Mouse (Mus musculus) small intestine, adult 2 months (tissue): Measurements from ENCODE around the gene Racgap1.

Experiments used
- CTCF ChIP-seq: fragments of 200-500 bp; IDR thresholded peaks from 2 replicates; pipeline ENCODE4 v1.5.1; 2012; ENCODE audit warnings: low read depth, mild to moderate bottlenecking, control low read depth, inconsistent platforms, low read length, moderate library complexity, mixed read lengths; ENCODE audit not compliant: insufficient replicate concordance, insufficient read length; ENCODE audit errors: extremely low read depth
- POLR2A ChIP-seq: fragments of 200-500 bp; IDR thresholded peaks from 2 replicates; pipeline ENCODE4 v1.6.1; 2012; ENCODE audit warnings: low read depth, mild to moderate bottlenecking, control low read depth, inconsistent platforms, low read length, moderate library complexity

DNA sequence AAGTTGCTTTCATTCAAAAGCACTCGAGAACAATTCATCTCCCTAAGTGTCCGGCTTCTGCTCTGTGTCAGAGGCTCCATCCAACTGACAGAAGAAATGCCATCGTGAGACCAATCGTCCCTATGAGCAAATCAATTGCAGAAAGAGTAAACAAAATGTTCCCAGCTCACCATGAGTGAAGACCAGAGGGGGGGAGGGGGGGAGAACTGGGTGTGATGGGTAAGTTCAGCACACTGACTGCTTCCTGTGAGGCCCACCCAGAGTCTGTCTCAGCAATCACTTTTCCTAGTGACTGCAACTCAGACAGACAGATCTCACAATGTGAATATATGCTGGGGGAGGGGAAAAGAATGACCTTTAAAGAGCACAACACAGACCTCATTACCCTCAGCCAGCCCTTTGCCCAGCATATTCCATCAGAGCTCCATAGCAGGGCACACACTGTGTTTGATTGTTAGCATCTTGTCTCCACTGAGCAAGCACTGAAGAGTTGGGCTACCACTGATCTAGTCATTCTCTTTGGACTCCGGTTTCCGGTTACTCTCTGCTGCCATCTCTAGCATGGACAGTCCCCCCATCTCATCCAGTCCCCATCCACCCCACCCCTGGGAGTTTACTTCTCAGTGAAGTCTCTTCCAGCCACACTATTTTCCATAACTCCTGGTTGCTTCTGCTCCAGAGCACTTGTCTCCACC, 2.2 kb downstream of the Racgap1 start:
- no peak for TF ChIP-seq POLR2A
- no peak for TF ChIP-seq CTCF
